Mouse (Mus musculus): ENCODE results near the gene Cenpv. TPM values are rescaled to one million over a fixed set of nuclear protein-coding genes. Genes with fewer than 3 reads are reported as not detected.
A peak's percentile ranks its signal among the peaks of the same experiment; 100 is the strongest.

The Cenpv gene
- polyA plus RNA-seq, 1 experiment from 2014 or later = 18.9 TPM

- no peak for TF ChIP-seq CTCF (IDR thresholded peaks at IDR 0.05; ENCODE audit: low read depth)
- DNase-seq (no peak), ATAC-seq (ENCODE audit: insufficient read depth) (no peak)
- Histone ChIP-seq H3K27ac (ENCODE audit: low read depth) (no peak overlapping the region), H3K4me2 (peak overlapping the region; percentile 99), H3K9me3 (ENCODE audit: low read depth, low read length) (no peaks in the 10 kb centered on the region), H3K36me3 (ENCODE audit: insufficient read depth) (peaks cover 27% of the 10 kb centered on the region), H3K4me1 (ENCODE audit: insufficient read depth) (peaks cover 23% of the 10 kb centered on the region; the same call in 1 of the 2 replicates), H3K27me3 (ENCODE audit: insufficient read depth, low read length) (no peaks in the 10 kb centered on the region), H3K9ac (0 out of 2 replicates have a peak overlapping the region, but pooled peaks have one; percentile 55), H3K4me3 (ENCODE audit: low read depth, low read length) (peak overlapping the region; percentile 55)
- WGBS = 72% methylated on average over 5 of the region's 5 CpGs
Measured at GRCm38 (mm10) chr11:62554163-62554855, 15.2 kb upstream of the Cenpv start.

GRCm38 (mm10) chr11:62553633-62554032 lies 14.6 kb upstream of the Cenpv start:
- H3K9ac ChIP-seq = peak overlapping the region; percentile 55
- H3K27me3 ChIP-seq (ENCODE audit: insufficient read depth, low read length) = no peaks in the 10 kb centered on the region
- peak overlapping the region; percentile 99 for H3K4me2 ChIP-seq
- 70% methylated on average over 5 of the region's 5 CpGs for WGBS
- no peak for DNase-seq
- no peak overlapping the region for H3K27ac ChIP-seq (ENCODE audit: low read depth)
- H3K4me3 ChIP-seq (ENCODE audit: low read depth, low read length) = peak overlapping the region; percentile 55
- no peak for ATAC-seq (ENCODE audit: insufficient read depth)
- no peaks in the 10 kb centered on the region for H3K9me3 ChIP-seq (ENCODE audit: low read depth, low read length)
- H3K36me3 ChIP-seq (ENCODE audit: insufficient read depth) = peaks cover 27% of the 10 kb centered on the region
- no peak for TF ChIP-seq CTCF (IDR thresholded peaks at IDR 0.05; ENCODE audit: low read depth)
- H3K4me1 ChIP-seq (ENCODE audit: insufficient read depth) = peaks cover 21% of the 10 kb centered on the region; the same call in 1 of the 2 replicates

GRCm38 (mm10) chr11:62553186-62553585 lies 14.1 kb upstream of the Cenpv start:
- 14% methylated on average over 1 of the region's 1 CpGs for WGBS
- no peaks in the 10 kb centered on the region for H3K27me3 ChIP-seq (ENCODE audit: insufficient read depth, low read length)

GRCm38 (mm10) chr11:62551226-62552119 lies 12.4 kb upstream of the Cenpv start:
- no peaks in the 10 kb centered on the region for H3K27me3 ChIP-seq (ENCODE audit: insufficient read depth, low read length)
- peak overlapping the region; percentile 92 for H3K27ac ChIP-seq (ENCODE audit: low read depth)
- DNase-seq (peak; percentile 96), ATAC-seq (ENCODE audit: insufficient read depth) (peak; percentile 86)
- peaks cover 21% of the 10 kb centered on the region; the same call in 1 of the 2 replicates for H3K4me1 ChIP-seq (ENCODE audit: insufficient read depth)
- peak overlapping the region; percentile 70 for H3K4me2 ChIP-seq
- peaks cover 27% of the 10 kb centered on the region for H3K36me3 ChIP-seq (ENCODE audit: insufficient read depth)
- H3K4me3 ChIP-seq (ENCODE audit: low read depth, low read length) = peak overlapping the region; percentile 69
- H3K9ac ChIP-seq = peak overlapping the region; percentile 81
- H3K9me3 ChIP-seq (ENCODE audit: low read depth, low read length) = no peaks in the 10 kb centered on the region
- no peak for TF ChIP-seq CTCF (IDR thresholded peaks at IDR 0.05; ENCODE audit: low read depth)
- under 1% methylated on average over 58 of the region's 58 CpGs for WGBS

More at GRCm38 (mm10) chr11:62553186-62553585, 14.1 kb upstream of the Cenpv start:
- Histone ChIP-seq H3K36me3 (ENCODE audit: insufficient read depth) (peaks cover 27% of the 10 kb centered on the region), H3K9ac (peak overlapping the region; percentile 55), H3K4me3 (ENCODE audit: low read depth, low read length) (peak overlapping the region; percentile 55), H3K4me2 (peak overlapping the region; percentile 99), H3K4me1 (ENCODE audit: insufficient read depth) (peaks cover 21% of the 10 kb centered on the region; the same call in 1 of the 2 replicates), H3K9me3 (ENCODE audit: low read depth, low read length) (no peaks in the 10 kb centered on the region), H3K27ac (ENCODE audit: low read depth) (no peak overlapping the region)
- DNase-seq = no peak
- no peak for ATAC-seq (ENCODE audit: insufficient read depth)
- no peak for TF ChIP-seq CTCF (IDR thresholded peaks at IDR 0.05; ENCODE audit: low read depth)

- H3K4me1 ChIP-seq (ENCODE audit: insufficient read depth) = peaks cover 21% of the 10 kb centered on the region; the same call in 1 of the 2 replicates
- peaks cover 27% of the 10 kb centered on the region for H3K36me3 ChIP-seq (ENCODE audit: insufficient read depth)
- peak within 1 kb of the TSS; percentile 69 for H3K4me3 ChIP-seq (ENCODE audit: low read depth, low read length)
- DNase-seq = peak; percentile 100
- WGBS = under 1% methylated on average over 40 of the region's 40 CpGs
- H3K9me3 ChIP-seq (ENCODE audit: low read depth, low read length) = no peaks in the 10 kb centered on the region
- H3K9ac ChIP-seq = peak within 1 kb of the TSS; percentile 81
- peak within 1 kb of the TSS; percentile 95 for H3K27ac ChIP-seq (ENCODE audit: low read depth)
- H3K4me2 ChIP-seq = peak within 1 kb of the TSS; percentile 70
- no peaks in the 10 kb centered on the region for H3K27me3 ChIP-seq (ENCODE audit: insufficient read depth, low read length)
- peak; percentile 95 for ATAC-seq (ENCODE audit: insufficient read depth)
- TF ChIP-seq CTCF (IDR thresholded peaks at IDR 0.05; ENCODE audit: low read depth) = no peak
Measured at GRCm38 (mm10) chr11:62550727-62551225, 11.7 kb upstream of the Cenpv start, which contains the start of gene Ubb. Gene Ubb, plus strand, starts transcription at chr11:62551171.

GRCm38 (mm10) chr11:62550227-62550685 lies 11.2 kb upstream of the Cenpv start:
- Histone ChIP-seq H3K4me1 (ENCODE audit: insufficient read depth) (peaks cover 21% of the 10 kb centered on the region; the same call in 1 of the 2 replicates), H3K4me3 (ENCODE audit: low read depth, low read length) (peak overlapping the region; percentile 69), H3K36me3 (ENCODE audit: insufficient read depth) (peaks cover 24% of the 10 kb centered on the region), H3K9me3 (ENCODE audit: low read depth, low read length) (no peaks in the 10 kb centered on the region), H3K9ac (peak overlapping the region; percentile 79), H3K4me2 (peak overlapping the region; percentile 70), H3K27me3 (ENCODE audit: insufficient read depth, low read length) (no peaks in the 10 kb centered on the region), H3K27ac (ENCODE audit: low read depth) (peak overlapping the region; percentile 95)
- under 1% methylated on average over 11 of the region's 11 CpGs for WGBS
- peak; percentile 36 for ATAC-seq (ENCODE audit: insufficient read depth)
- no peak for TF ChIP-seq CTCF (IDR thresholded peaks at IDR 0.05; ENCODE audit: low read depth)
- DNase-seq = peak; percentile 81

Measured in lung, embryonic 14.5 days (tissue).